Mouse (Mus musculus): ENCODE measurements around the gene Olfr429.
"Not testable (repeated sequence)": the region's sequence is repeated elsewhere in the genome, so short reads cannot be mapped to it uniquely, and the experiment has no call there.

Gene Olfr429

DNA sequence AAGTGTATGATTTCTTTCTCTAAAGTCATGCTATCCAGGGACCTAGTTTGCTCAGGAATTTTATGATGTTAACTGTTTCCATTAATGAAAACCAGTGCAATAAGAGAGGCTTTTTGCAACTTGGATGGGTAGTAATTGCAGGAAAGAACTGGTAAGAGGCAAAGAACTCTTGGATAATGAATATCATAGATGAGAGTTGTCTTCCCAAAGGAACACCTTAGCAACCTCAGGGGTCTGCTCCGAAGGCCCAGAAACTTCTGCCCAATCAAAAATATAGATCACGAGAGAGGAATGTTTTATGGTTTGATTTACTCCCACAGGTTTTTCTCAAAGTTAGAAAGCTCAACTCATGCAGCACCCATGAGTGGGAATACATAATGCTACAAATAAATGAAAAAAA lies at the start of gene Olfr429:
Olfr429 (plus strand) TSS at position 301 of the 400 bp plus-strand sequence.
- no peak for DNase-seq (ENCODE audit: low spot score in 2 of 2)

GRCm38 (mm10) chr1:174035841-174036240 lies 48.3 kb upstream of the Olfr429 start:
- DNase-seq (ENCODE audit: low spot score in 2 of 2) = no peak

- no peak for DNase-seq (ENCODE audit: low spot score in 2 of 2)
Measured at GRCm38 (mm10) chr1:174038480-174038879, 45.7 kb upstream of the Olfr429 start.

- DNase-seq (ENCODE audit: low spot score in 2 of 2) = no peak
Measured at GRCm38 (mm10) chr1:174040523-174041177, 43.5 kb upstream of the Olfr429 start, which contains the start of gene Olfr433. Gene Olfr433, plus strand, starts transcription at chr1:174040705.

GRCm38 (mm10) chr1:174042091-174042884 lies 41.8 kb upstream of the Olfr429 start:
- DNase-seq (ENCODE audit: low spot score in 2 of 2) = not testable (repeated sequence)

GRCm38 (mm10) chr1:174044431-174044830 lies 39.7 kb upstream of the Olfr429 start:
- no peak for DNase-seq (ENCODE audit: low spot score in 2 of 2)

DNA sequence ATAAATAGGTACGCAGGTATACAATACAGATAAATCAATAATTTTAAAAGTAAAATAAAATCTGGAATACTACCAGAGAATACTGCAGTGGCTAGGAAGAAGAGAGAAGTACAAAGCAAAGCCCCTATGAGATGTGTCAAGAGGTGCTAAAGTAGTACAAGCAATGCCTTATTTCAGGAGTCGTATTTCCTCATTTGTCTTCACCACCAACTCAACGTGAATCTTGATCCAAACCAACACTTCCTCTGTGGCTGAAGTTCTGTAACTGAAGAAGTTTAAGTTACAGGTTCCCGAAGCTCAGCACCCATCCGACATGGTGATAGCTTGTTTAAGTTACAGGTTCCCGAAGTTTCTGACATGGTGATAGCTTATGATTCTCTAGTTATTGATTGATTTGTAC lies 35.9 kb upstream of the Olfr429 start:
- DNase-seq (ENCODE audit: low spot score in 2 of 2) = not testable (repeated sequence)

- DNase-seq (ENCODE audit: low spot score in 2 of 2) = no peak
Measured at GRCm38 (mm10) chr1:174048893-174049292, 35.2 kb upstream of the Olfr429 start, which contains the start of gene Olfr432. Gene Olfr432, plus strand, starts transcription at chr1:174049205.

DNA sequence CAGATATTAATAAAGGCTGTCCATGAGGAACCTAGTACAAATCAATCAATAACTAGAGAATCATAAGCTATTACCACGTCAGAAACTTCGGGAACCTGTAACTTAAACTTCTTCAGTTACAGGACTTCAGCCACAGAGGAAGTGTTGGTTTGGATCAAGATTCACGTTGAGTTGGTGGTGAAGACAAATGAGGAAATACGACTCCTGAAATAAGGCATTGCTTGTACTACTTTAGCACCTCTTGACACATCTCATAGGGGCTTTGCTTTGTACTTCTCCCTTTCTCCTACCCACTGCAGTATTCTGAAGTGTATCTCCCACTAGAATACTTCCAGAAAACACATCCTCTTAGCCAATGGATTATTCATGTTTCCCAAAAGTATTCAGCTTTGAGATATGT lies 34.8 kb upstream of the Olfr429 start:
- DNase-seq (ENCODE audit: low spot score in 2 of 2) = not testable (repeated sequence)

DNA sequence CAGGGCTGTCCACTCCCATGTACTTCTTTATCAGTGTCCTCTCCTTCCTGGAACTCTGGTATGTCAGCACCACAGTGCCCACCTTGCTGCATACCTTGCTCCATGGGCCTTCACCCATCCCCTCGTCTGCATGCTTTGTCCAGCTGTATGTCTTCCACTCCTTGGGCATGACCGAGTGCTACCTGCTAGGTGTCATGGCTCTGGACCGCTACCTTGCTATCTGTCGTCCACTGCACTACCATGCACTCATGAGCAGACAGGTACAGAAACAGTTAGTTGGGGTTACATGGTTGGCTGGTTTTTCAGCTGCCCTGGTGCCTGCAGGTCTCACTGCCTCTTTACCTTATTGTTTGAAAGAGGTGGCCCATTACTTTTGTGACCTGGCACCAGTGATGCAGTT lies 33.6 kb upstream of the Olfr429 start:
- DNase-seq (ENCODE audit: low spot score in 2 of 2) = no peak

- DNase-seq (ENCODE audit: low spot score in 2 of 2) = no peak
Measured at GRCm38 (mm10) chr1:174051515-174051914, 32.6 kb upstream of the Olfr429 start.

DNA sequence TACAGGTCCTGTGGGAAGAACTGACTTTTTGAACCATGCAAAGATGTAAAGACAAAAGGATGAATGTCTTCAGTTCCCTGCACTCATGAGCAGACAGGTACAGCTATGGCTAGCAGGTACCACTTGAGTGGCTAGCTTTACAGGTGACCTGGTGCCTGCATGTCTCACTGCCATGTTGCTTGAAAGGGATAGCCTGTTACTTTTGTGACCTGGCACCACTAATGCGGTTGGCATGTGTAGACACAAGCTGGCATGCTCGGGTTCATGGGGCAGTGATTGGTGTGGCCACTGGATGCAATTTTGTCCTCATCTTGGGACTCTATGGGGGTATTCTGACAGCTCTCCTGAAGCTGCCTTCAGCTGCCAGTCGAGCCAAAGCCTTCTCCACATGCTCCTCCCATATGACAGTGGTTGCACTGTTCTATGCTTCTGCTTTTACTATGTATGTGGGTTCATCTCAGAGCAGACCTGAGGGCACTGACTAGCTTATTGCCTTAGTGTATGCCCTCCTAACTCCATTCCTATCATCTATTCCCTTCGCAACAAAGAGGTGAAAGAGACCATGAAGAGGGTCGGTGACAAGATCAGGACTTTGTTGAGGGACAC lies 32.1 kb upstream of the Olfr429 start:
- DNase-seq (ENCODE audit: low spot score in 2 of 2) = no peak

DNA sequence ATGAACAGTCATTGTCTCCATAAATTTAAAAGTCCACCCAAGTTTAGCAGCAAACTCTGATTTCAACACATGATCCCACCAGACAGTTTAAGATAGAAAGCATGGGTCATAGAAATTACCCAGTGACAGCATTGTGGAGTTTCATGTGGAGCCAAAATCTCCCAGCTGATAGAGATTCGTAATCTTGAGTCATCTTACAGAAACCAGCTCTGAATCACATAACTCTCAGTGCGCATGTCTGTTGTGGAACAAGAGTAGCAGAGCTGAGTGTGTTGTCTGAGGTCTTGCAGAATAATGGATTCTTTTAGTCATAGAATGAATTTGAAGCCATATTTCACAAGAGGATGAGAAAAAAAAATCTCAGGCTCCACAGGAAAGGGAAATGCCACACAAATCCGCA lies 31.1 kb upstream of the Olfr429 start:
- no peak for DNase-seq (ENCODE audit: low spot score in 2 of 2)

DNA sequence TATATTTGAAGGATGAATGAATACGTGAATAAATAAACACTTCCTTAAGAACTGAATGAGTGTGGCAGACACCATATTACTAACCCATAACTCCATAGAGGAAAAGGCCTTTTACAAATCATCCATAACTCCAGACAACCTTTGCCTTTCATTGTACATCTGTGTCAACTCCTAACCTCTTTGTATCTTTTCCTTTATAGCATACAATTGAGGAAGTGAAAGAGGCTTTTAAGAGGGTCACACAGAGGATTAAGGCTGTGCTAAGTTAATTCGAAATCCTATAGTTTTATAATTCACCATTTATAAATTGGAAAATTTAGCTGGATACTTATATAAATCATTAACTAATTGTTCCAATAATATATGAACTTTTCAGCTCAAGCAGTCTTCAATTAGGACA lies 28.9 kb upstream of the Olfr429 start:
- DNase-seq (ENCODE audit: low spot score in 2 of 2) = no peak

DNA sequence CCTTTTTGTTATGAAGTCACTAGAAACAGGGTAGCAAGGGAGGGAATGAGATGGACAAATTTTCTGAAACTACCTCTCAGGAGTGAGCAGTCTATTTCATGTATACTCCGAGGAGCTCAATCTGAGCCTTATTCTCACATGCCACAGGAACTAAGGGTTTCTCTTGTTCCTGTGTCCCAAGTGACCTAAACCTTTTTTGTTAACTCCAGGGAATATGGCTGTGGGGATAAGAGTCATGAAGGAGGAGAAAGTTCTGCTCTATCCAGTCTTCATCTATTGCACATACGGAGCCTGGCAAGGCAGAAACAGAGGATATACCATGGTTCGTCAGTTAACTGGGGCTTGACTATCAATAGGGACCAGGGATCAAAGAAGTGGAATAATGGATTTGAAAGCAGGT lies 17.8 kb upstream of the Olfr429 start, which contains the start of gene Olfr430:
Olfr430 (plus strand) TSS at position 301 of the 400 bp plus-strand sequence.
- no peak for DNase-seq (ENCODE audit: low spot score in 2 of 2)

- no peak for DNase-seq (ENCODE audit: low spot score in 2 of 2)
Measured at GRCm38 (mm10) chr1:174096591-174096990, 12.5 kb downstream of the Olfr429 start, which contains the start of gene Olfr427. Gene Olfr427, plus strand, starts transcription at chr1:174096891.

- no peak for DNase-seq (ENCODE audit: low spot score in 2 of 2)
Measured at GRCm38 (mm10) chr1:174103735-174104134, 19.6 kb downstream of the Olfr429 start.

DNA sequence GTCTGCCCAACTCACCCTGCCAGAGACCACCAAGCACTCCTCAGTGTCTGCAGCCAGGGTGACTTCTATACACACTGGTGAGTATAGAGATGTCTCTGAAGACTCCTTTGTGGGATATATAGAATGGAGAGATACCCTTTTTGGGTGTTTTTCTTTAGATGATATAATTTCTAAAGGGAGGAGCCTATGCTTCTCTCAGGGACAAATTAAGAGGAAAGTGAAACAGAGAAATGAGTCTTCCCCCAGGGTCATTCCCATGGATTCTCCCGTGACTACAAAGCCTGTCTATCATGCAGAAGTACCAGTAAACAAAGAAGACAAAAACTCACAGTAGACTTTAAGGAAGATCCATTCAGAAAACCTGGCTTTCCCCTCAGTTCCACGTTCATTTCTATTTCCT lies 36.9 kb downstream of the Olfr429 start, which contains the start of gene Olfr231:
Olfr231 (minus strand) TSS at position 101 of the 400 bp plus-strand sequence.
- DNase-seq (ENCODE audit: low spot score in 2 of 2) = no peak

DNA sequence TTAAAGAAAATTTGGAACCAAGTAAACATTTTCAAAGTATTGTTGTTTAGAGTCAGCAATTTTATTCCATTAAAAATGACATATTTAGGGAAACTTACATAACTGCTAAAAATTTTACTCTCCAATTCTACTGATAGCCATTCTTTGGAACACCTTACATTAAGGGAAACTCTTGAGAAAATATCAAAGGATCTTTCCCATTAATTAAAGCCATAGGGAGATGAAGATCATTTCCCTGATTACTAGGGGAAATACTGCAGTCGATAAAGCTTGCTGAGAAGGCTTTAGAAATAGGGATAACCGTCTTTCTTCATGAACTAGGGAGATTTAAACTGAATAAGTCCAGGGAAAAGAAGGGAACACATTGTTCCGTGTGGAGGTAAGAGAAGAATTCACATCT lies 47.1 kb downstream of the Olfr429 start, which contains the start of gene Olfr424:
Olfr424 (plus strand) TSS at position 301 of the 400 bp plus-strand sequence.
- DNase-seq (ENCODE audit: low spot score in 2 of 2) = no peak

DNA sequence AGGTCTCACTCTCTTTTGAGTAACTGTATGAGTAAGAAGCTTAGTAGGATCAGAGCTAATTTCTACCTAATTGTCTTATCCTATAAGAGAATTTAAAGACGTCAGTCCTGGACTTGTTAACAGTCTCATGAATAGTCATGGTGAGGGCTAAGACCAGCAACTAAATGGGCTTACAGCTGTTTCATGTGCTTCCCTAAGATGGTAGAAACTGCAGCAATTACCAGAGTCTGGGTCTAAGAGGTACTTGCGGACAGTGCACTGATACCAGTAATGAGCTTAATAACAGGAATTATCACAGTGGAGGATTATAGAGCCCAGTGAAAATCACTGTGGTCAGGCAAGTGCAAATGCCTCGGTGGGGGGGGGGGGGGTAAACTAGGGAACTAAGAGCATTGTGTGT lies 47.9 kb downstream of the Olfr429 start:
- no peak for DNase-seq (ENCODE audit: low spot score in 2 of 2)

Measured in urinary bladder, postnatal 4 days (tissue).